In genomic region chr3:88939749-88940148, GRCm38 (mm10) we compare ENCODE assay signal across 8 mouse cellular contexts. TPM values are rescaled to one million over a fixed set of nuclear protein-coding genes. Genes with fewer than 3 reads are reported as not detected.
DNase-seq lines count a peak whose midpoint lies in the region; ATAC-seq lines count a peak whose summit lies in the region.

No protein-coding gene starts in this region.

- DNase-seq in hindbrain, embryonic 10.5 days (ENCODE audit: low spot score): no peak
- DNase-seq in B cell, adult 2 months: peak; percentile 40 to 49
- DNase-seq in Muller cell, postnatal 12 days (ENCODE audit: inconsistent ontology term): peak; percentile 22
- peak; percentile 90 for DNase-seq in retina, embryonic 14.5 days (ENCODE audit: low spot score)
- DNase-seq in frontal cortex, postnatal 10 days (ENCODE audit: low spot score in 2 of 2): no peak
- DNase-seq in neural tube, embryonic 10.5 days (ENCODE audit: extremely low spot score, low spot score): no peak

- H3K9me3 ChIP-seq in hindbrain, embryonic 13.5 days: no peaks in the 10 kb centered on the region
- H3K9me3 ChIP-seq in hindbrain, embryonic 10.5 days: no peaks in the 10 kb centered on the region
- no peaks in the 10 kb centered on the region for H3K9me3 ChIP-seq in forebrain, embryonic 16.5 days (ENCODE audit: control insufficient read depth, low read length)

- H3K27me3 ChIP-seq in hindbrain, embryonic 13.5 days: no peaks in the 10 kb centered on the region
- H3K27me3 ChIP-seq in hindbrain, embryonic 10.5 days (ENCODE audit: insufficient read depth, poor library complexity, severe bottlenecking): no peaks in the 10 kb centered on the region
- no peaks in the 10 kb centered on the region for H3K27me3 ChIP-seq in forebrain, embryonic 16.5 days (replicated peaks; ENCODE audit: control insufficient read depth, insufficient read depth, low read length)

- peak; percentile 36; the same call in 1 of the 2 replicates for ATAC-seq in hindbrain, embryonic 13.5 days (ENCODE audit: low FRiP score)
- peak; percentile 40; the same call in 1 of the 2 replicates for ATAC-seq in forebrain, embryonic 16.5 days

- 77% methylated on average over 3 of the region's 3 CpGs for WGBS in hindbrain, embryonic 13.5 days
- WGBS in hindbrain, embryonic 10.5 days: 83% methylated on average over 3 of the region's 3 CpGs
- WGBS in forebrain, embryonic 16.5 days: 63% methylated on average over 3 of the region's 3 CpGs

- no peak overlapping the region for H3K27ac ChIP-seq in hindbrain, embryonic 13.5 days
- H3K27ac ChIP-seq in hindbrain, embryonic 10.5 days: no peak overlapping the region
- H3K27ac ChIP-seq in forebrain, embryonic 16.5 days (ENCODE audit: low read length): no peak overlapping the region

- H3K4me1 ChIP-seq in hindbrain, embryonic 13.5 days (replicated peaks): 0 out of 2 replicates have a peak, but pooled peaks cover 4% of the 10 kb centered on the region
- H3K4me1 ChIP-seq in hindbrain, embryonic 10.5 days (replicated peaks): no peaks in the 10 kb centered on the region
- H3K4me1 ChIP-seq in forebrain, embryonic 16.5 days (replicated peaks; ENCODE audit: control insufficient read depth, insufficient read depth, low read length): no peaks in the 10 kb centered on the region

- H3K36me3 ChIP-seq in hindbrain, embryonic 13.5 days: peaks cover 54% of the 10 kb centered on the region
- peaks cover 77% of the 10 kb centered on the region for H3K36me3 ChIP-seq in hindbrain, embryonic 10.5 days
- H3K36me3 ChIP-seq in forebrain, embryonic 16.5 days (ENCODE audit: control insufficient read depth, insufficient read depth): peaks cover 9% of the 10 kb centered on the region

- no peak overlapping the region for H3K9ac ChIP-seq in hindbrain, embryonic 13.5 days
- H3K9ac ChIP-seq in forebrain, embryonic 16.5 days (replicated peaks; ENCODE audit: low read depth, low read length): no peak overlapping the region

- H3K4me3 ChIP-seq in hindbrain, embryonic 13.5 days: no peak overlapping the region
- no peak overlapping the region for H3K4me3 ChIP-seq in hindbrain, embryonic 10.5 days
- H3K4me3 ChIP-seq in forebrain, embryonic 16.5 days (replicated peaks; ENCODE audit: low read length): no peak overlapping the region

- H3K4me2 ChIP-seq in hindbrain, embryonic 13.5 days: no peak overlapping the region
- H3K4me2 ChIP-seq in forebrain, embryonic 16.5 days (ENCODE audit: low read length): no peak overlapping the region

RNA-seq across cellular contexts. Expression of gene Ash1l, which starts 10.7 kb away (rescaled TPM):
- polyA plus RNA-seq in hindbrain, embryonic 13.5 days (2015; fragmentation: Nextera tagmentation; extraction: Ambion mirVana): 21.5 and 22.5 TPM in 2 replicates
- 12.3 and 12.9 TPM in 2 replicates for polyA plus RNA-seq in hindbrain, embryonic 10.5 days (2016; fragmentation: Nextera tagmentation; extraction: Ambion mirVana)
- 22.6 and 24.6 TPM in 2 replicates for polyA plus RNA-seq in forebrain, embryonic 16.5 days (2015; fragmentation: Nextera tagmentation; extraction: Ambion mirVana)

RNA-seq across cellular contexts. Expression of gene Dap3, which starts 11.2 kb away (rescaled TPM):
- polyA plus RNA-seq in hindbrain, embryonic 13.5 days (2015; fragmentation: Nextera tagmentation; extraction: Ambion mirVana): 135 and 140 TPM in 2 replicates
- polyA plus RNA-seq in hindbrain, embryonic 10.5 days (2016; fragmentation: Nextera tagmentation; extraction: Ambion mirVana): 132 and 142 TPM in 2 replicates
- polyA plus RNA-seq in forebrain, embryonic 16.5 days (2015; fragmentation: Nextera tagmentation; extraction: Ambion mirVana): 161 and 168 TPM in 2 replicates

RNA-seq across cellular contexts. Expression of gene Msto1, which starts 25.9 kb away (rescaled TPM):
- 43.1 and 48.4 TPM in 2 replicates for polyA plus RNA-seq in hindbrain, embryonic 13.5 days (2015; fragmentation: Nextera tagmentation; extraction: Ambion mirVana)
- 58.6 and 64.8 TPM in 2 replicates for polyA plus RNA-seq in hindbrain, embryonic 10.5 days (2016; fragmentation: Nextera tagmentation; extraction: Ambion mirVana)
- polyA plus RNA-seq in forebrain, embryonic 16.5 days (2015; fragmentation: Nextera tagmentation; extraction: Ambion mirVana): 44.5 and 47.7 TPM in 2 replicates

Comparison
In these comparisons a context has a peak if more than half of its experiments do, and no peak if none do; other contexts are left out.
1. DNase-seq: peak in B cell, adult 2 months (2 of 2), Muller cell, postnatal 12 days (single experiment) and retina, embryonic 14.5 days (single experiment); none in hindbrain, embryonic 10.5 days (single experiment), frontal cortex, postnatal 10 days (0 of 2) and neural tube, embryonic 10.5 days (single experiment).